Mouse (Mus musculus) gastrocnemius, adult 18-20 months (tissue): ENCODE measurements around the gene Olfr613. TPM values are rescaled to one million over a fixed set of nuclear protein-coding genes. Genes with fewer than 3 reads are reported as not detected.
"Not testable (repeated sequence)": the region's sequence is repeated elsewhere in the genome, so short reads cannot be mapped to it uniquely, and the experiment has no call there.

ENCODE experiments used
- DNase-seq: peaks from one replicate; pipeline ENCODE4 v3.0.0; 2021; ENCODE audit warnings: low spot score
- long read RNA-seq, 2 experiments: library from polyadenylated mRNA; stranded (forward); transcript quantifications; one replicate each; pipeline ENCODE4 v2.0.0; 2021
- microRNA-seq: library from miRNA; unstranded; fragments of <30 nt; microRNA quantifications from one replicate; pipeline ENCODE4 v1.2.0, GENCODE M21; 2021
- total RNA-seq, 2 experiments: library from RNA; stranded (reverse); gene quantifications; 2 replicates each; pipeline ENCODE4 v1.2.3; 2021

The Olfr613 gene
- total RNA-seq, result not detected
- long read RNA-seq, experiment 1, result 0 reads
- long read RNA-seq, experiment 2, result 0 reads

- no peak for DNase-seq
These were observed at the start of gene Olfr613 for GRCm38 (mm10) chr7:103547774-103548173. Gene Olfr613, plus strand, starts transcription at chr7:103548074.

- DNase-seq, result no peak
These were observed 35.9 kb upstream of the Olfr613 start, which contains the start of gene Olfr610 for GRCm38 (mm10) chr7:103512022-103512421. Gene Olfr610, minus strand, starts transcription at chr7:103512122.

GRCm38 (mm10) chr7:103520746-103521145, 27.1 kb upstream of the Olfr613 start, which contains the start of gene Olfr611:
Gene Olfr611, minus strand, starts transcription at chr7:103520846.
- DNase-seq, result not testable (repeated sequence)

GRCm38 (mm10) chr7:103542617-103543016, 5.3 kb upstream of the Olfr613 start, which contains the start of gene Olfr612:
Gene Olfr612, minus strand, starts transcription at chr7:103542717.
- not testable (repeated sequence) for DNase-seq

- no peak for DNase-seq
These were observed 7.9 kb downstream of the Olfr613 start, which contains the start of gene Olfr615 for GRCm38 (mm10) chr7:103555779-103556178. Gene Olfr615, plus strand, starts transcription at chr7:103556079.

- no peak for DNase-seq
These were observed 21.2 kb downstream of the Olfr613 start, which contains the start of gene Olfr616 for GRCm38 (mm10) chr7:103569043-103569442. Gene Olfr616, minus strand, starts transcription at chr7:103569143.

GRCm38 (mm10) chr7:103572761-103573160, 24.9 kb downstream of the Olfr613 start, which contains the start of gene Olfr617:
Gene Olfr617, plus strand, starts transcription at chr7:103573061.
- no peak for DNase-seq

GRCm38 (mm10) chr7:103589803-103590202, 41.9 kb downstream of the Olfr613 start, which contains the start of gene Olfr618:
Gene Olfr618, plus strand, starts transcription at chr7:103590103.
- DNase-seq, result no peak

GRCm38 (mm10) chr7:103600275-103600674, 52.4 kb downstream of the Olfr613 start, which contains the start of gene Olfr619:
Gene Olfr619, plus strand, starts transcription at chr7:103600575.
- no peak for DNase-seq

Small RNAs within 50 kb of the gene (microRNA-seq; reads per million reads assigned to microRNA genes)
- not detected for gene Gm26506

Other genes with a start within 250 kb of the Olfr613 start
- not detected for gene Olfr596, start 242.4 kb upstream of the Olfr613 start, total RNA-seq
- not detected for gene Olfr597, start 231.8 kb upstream of the Olfr613 start, total RNA-seq
- not detected for gene Olfr598, start 224.5 kb upstream of the Olfr613 start, total RNA-seq
- gene Olfr599, start 212.2 kb upstream of the Olfr613 start, total RNA-seq, result not detected
- gene Olfr600, start 198.4 kb upstream of the Olfr613 start, total RNA-seq, result not detected
- not detected for gene Olfr601, start 185.4 kb upstream of the Olfr613 start, total RNA-seq
- not detected for gene Olfr603, start 161.9 kb upstream of the Olfr613 start, total RNA-seq
- not detected for gene Usp17lc, start 133.0 kb upstream of the Olfr613 start, total RNA-seq
- gene Olfr605, start 102.6 kb upstream of the Olfr613 start, total RNA-seq, result not detected
- gene Olfr606, start 99.0 kb upstream of the Olfr613 start, total RNA-seq, result not detected
- not detected for gene Olfr607, start 83.9 kb upstream of the Olfr613 start, total RNA-seq
- gene Olfr608, start 78.2 kb upstream of the Olfr613 start, total RNA-seq, result not detected
- not detected for gene Olfr609, start 50.0 kb upstream of the Olfr613 start, total RNA-seq
- gene Olfr610, start 36.0 kb upstream of the Olfr613 start, total RNA-seq, result not detected
- not detected for gene Olfr611, start 27.2 kb upstream of the Olfr613 start, total RNA-seq
- not detected for gene Olfr612, start 5.4 kb upstream of the Olfr613 start, total RNA-seq
- not detected for gene Olfr615, start 8.0 kb downstream of the Olfr613 start, total RNA-seq
- not detected for gene Olfr616, start 21.1 kb downstream of the Olfr613 start, total RNA-seq
- not detected for gene Olfr617, start 25.0 kb downstream of the Olfr613 start, total RNA-seq
- gene Olfr618, start 42.0 kb downstream of the Olfr613 start, total RNA-seq, result not detected
- not detected for gene Olfr619, start 52.5 kb downstream of the Olfr613 start, total RNA-seq
- gene Olfr620, start 64.5 kb downstream of the Olfr613 start, total RNA-seq, result not detected
- gene Olfr622, start 94.6 kb downstream of the Olfr613 start, total RNA-seq, result not detected
- gene Olfr623, start 115.6 kb downstream of the Olfr613 start, total RNA-seq, result not detected
- gene Olfr624, start 123.1 kb downstream of the Olfr613 start, total RNA-seq, result not detected
- not detected for gene Olfr625-ps1, start 134.6 kb downstream of the Olfr613 start, total RNA-seq
- not detected for gene Olfr243, start 166.6 kb downstream of the Olfr613 start, total RNA-seq
- gene Olfr628, start 182.3 kb downstream of the Olfr613 start, total RNA-seq, result not detected
- not detected for gene Olfr629, start 196.9 kb downstream of the Olfr613 start, total RNA-seq
- gene Olfr630, start 209.3 kb downstream of the Olfr613 start, total RNA-seq, result not detected
- not detected for gene Olfr69, start 223.5 kb downstream of the Olfr613 start, total RNA-seq
- gene Olfr68, start 231.6 kb downstream of the Olfr613 start, total RNA-seq, result not detected
- not detected for gene Olfr67, start 243.7 kb downstream of the Olfr613 start, total RNA-seq